Mouse (Mus musculus): Measurements from ENCODE around the gene Plppr4. TPM values are rescaled to one million over a fixed set of nuclear protein-coding genes. Genes with fewer than 3 reads are reported as not detected.

Gene Plppr4
- polyA plus RNA-seq, 1 experiment from 2014 or later, result 1.1 TPM

GRCm38 (mm10) chr3:117319671-117320070 is 41.0 kb downstream of the Plppr4 start:
- Histone ChIP-seq H3K4me3 (replicated peaks) (no peak overlapping the region), H3K27me3 (no peaks in the 10 kb centered on the region), H3K4me2 (no peak overlapping the region), H3K9ac (no peak overlapping the region), H3K9me3 (replicated peaks) (no peaks in the 10 kb centered on the region), H3K27ac (no peak overlapping the region), H3K36me3 (no peaks in the 10 kb centered on the region), H3K4me1 (no peaks in the 10 kb centered on the region)
- 72% methylated on average over 3 of the region's 3 CpGs for WGBS
- ATAC-seq (replicated peaks; ENCODE audit: low FRiP score), result no peak

- Histone ChIP-seq H3K27me3 (no peaks in the 10 kb centered on the region), H3K9ac (no peak overlapping the region), H3K4me2 (no peak overlapping the region), H3K36me3 (no peaks in the 10 kb centered on the region), H3K4me3 (replicated peaks) (no peak overlapping the region), H3K9me3 (replicated peaks) (no peaks in the 10 kb centered on the region), H3K27ac (no peak overlapping the region), H3K4me1 (no peaks in the 10 kb centered on the region)
- WGBS, result 84% methylated on average over 4 of the region's 4 CpGs
- ATAC-seq (replicated peaks; ENCODE audit: low FRiP score), result no peak
These were observed 47.3 kb downstream of the Plppr4 start for GRCm38 (mm10) chr3:117313339-117313738.

- no peak for ATAC-seq (replicated peaks; ENCODE audit: low FRiP score)
- Histone ChIP-seq H3K9me3 (replicated peaks) (no peaks in the 10 kb centered on the region), H3K27me3 (no peaks in the 10 kb centered on the region), H3K4me2 (no peak overlapping the region), H3K4me3 (replicated peaks) (no peak overlapping the region), H3K36me3 (no peaks in the 10 kb centered on the region), H3K27ac (no peak overlapping the region), H3K9ac (no peak overlapping the region), H3K4me1 (no peaks in the 10 kb centered on the region)
- 92% methylated on average over 7 of the region's 7 CpGs for WGBS
These were observed 48.6 kb downstream of the Plppr4 start for GRCm38 (mm10) chr3:117312097-117312496.

GRCm38 (mm10) chr3:117310801-117311368 is 49.8 kb downstream of the Plppr4 start:
- Histone ChIP-seq H3K4me1 (no peaks in the 10 kb centered on the region), H3K4me3 (replicated peaks) (no peak overlapping the region), H3K9me3 (replicated peaks) (no peaks in the 10 kb centered on the region), H3K4me2 (no peak overlapping the region), H3K27ac (no peak overlapping the region), H3K27me3 (no peaks in the 10 kb centered on the region), H3K9ac (no peak overlapping the region), H3K36me3 (no peaks in the 10 kb centered on the region)
- no peak for ATAC-seq (replicated peaks; ENCODE audit: low FRiP score)
- WGBS, result 86% methylated on average over 2 of the region's 2 CpGs

- WGBS, result 95% methylated on average over 3 of the region's 3 CpGs
- no peaks in the 10 kb centered on the region for H3K27me3 ChIP-seq
- H3K4me3 ChIP-seq (replicated peaks), result no peak overlapping the region
- ATAC-seq (replicated peaks; ENCODE audit: low FRiP score), result no peak
- no peaks in the 10 kb centered on the region for H3K9me3 ChIP-seq (replicated peaks)
- no peak overlapping the region for H3K27ac ChIP-seq
- no peak overlapping the region for H3K9ac ChIP-seq
- no peaks in the 10 kb centered on the region for H3K36me3 ChIP-seq
- no peaks in the 10 kb centered on the region for H3K4me1 ChIP-seq
- H3K4me2 ChIP-seq, result no peak overlapping the region
These were observed 51.1 kb downstream of the Plppr4 start for GRCm38 (mm10) chr3:117309580-117309910.

GRCm38 (mm10) chr3:117308895-117309579 is 51.6 kb downstream of the Plppr4 start:
- no peak overlapping the region for H3K9ac ChIP-seq
- no peaks in the 10 kb centered on the region for H3K4me1 ChIP-seq
- WGBS, result 89% methylated on average over 3 of the region's 3 CpGs
- ATAC-seq (replicated peaks; ENCODE audit: low FRiP score), result no peak
- H3K27me3 ChIP-seq, result no peaks in the 10 kb centered on the region
- H3K9me3 ChIP-seq (replicated peaks), result no peaks in the 10 kb centered on the region
- H3K27ac ChIP-seq, result no peak overlapping the region
- no peak overlapping the region for H3K4me2 ChIP-seq
- H3K36me3 ChIP-seq, result no peaks in the 10 kb centered on the region
- H3K4me3 ChIP-seq (replicated peaks), result no peak overlapping the region

- ATAC-seq (replicated peaks; ENCODE audit: low FRiP score), result no peak
- Histone ChIP-seq H3K27me3 (no peaks in the 10 kb centered on the region), H3K36me3 (no peaks in the 10 kb centered on the region)
These were observed 53.1 kb downstream of the Plppr4 start for GRCm38 (mm10) chr3:117307555-117307954.

GRCm38 (mm10) chr3:117304037-117304436 is 56.6 kb downstream of the Plppr4 start:
- Histone ChIP-seq H3K4me1 (no peaks in the 10 kb centered on the region), H3K9ac (no peak overlapping the region), H3K27ac (no peak overlapping the region), H3K4me2 (no peak overlapping the region), H3K9me3 (replicated peaks) (no peaks in the 10 kb centered on the region), H3K36me3 (no peaks in the 10 kb centered on the region), H3K4me3 (replicated peaks) (no peak overlapping the region), H3K27me3 (no peaks in the 10 kb centered on the region)
- no peak for ATAC-seq (replicated peaks; ENCODE audit: low FRiP score)
- WGBS, result 88% methylated on average over 2 of the region's 2 CpGs

More at GRCm38 (mm10) chr3:117307555-117307954, 53.1 kb downstream of the Plppr4 start:
- Histone ChIP-seq H3K4me1 (no peaks in the 10 kb centered on the region), H3K4me3 (replicated peaks) (no peak overlapping the region), H3K9ac (no peak overlapping the region), H3K9me3 (replicated peaks) (no peaks in the 10 kb centered on the region), H3K4me2 (no peak overlapping the region), H3K27ac (no peak overlapping the region)
- 89% methylated on average over 4 of the region's 4 CpGs for WGBS

- Histone ChIP-seq H3K9ac (no peak overlapping the region), H3K4me3 (replicated peaks) (no peak overlapping the region), H3K9me3 (replicated peaks) (no peaks in the 10 kb centered on the region), H3K36me3 (no peaks in the 10 kb centered on the region), H3K27me3 (no peaks in the 10 kb centered on the region), H3K27ac (no peak overlapping the region), H3K4me2 (no peak overlapping the region), H3K4me1 (no peaks in the 10 kb centered on the region)
- WGBS, result 82% methylated on average over 1 of the region's 1 CpGs
- ATAC-seq (replicated peaks; ENCODE audit: low FRiP score), result no peak
These were observed 59.9 kb downstream of the Plppr4 start for GRCm38 (mm10) chr3:117300735-117301271.

GRCm38 (mm10) chr3:117297735-117298134 is 62.9 kb downstream of the Plppr4 start:
- Histone ChIP-seq H3K9me3 (replicated peaks) (no peaks in the 10 kb centered on the region), H3K4me1 (no peaks in the 10 kb centered on the region), H3K27ac (no peak overlapping the region), H3K27me3 (no peaks in the 10 kb centered on the region), H3K4me2 (no peak overlapping the region), H3K9ac (no peak overlapping the region), H3K36me3 (no peaks in the 10 kb centered on the region), H3K4me3 (replicated peaks) (no peak overlapping the region)
- WGBS, result 88% methylated on average over 1 of the region's 1 CpGs
- no peak for ATAC-seq (replicated peaks; ENCODE audit: low FRiP score)

GRCm38 (mm10) chr3:117294308-117294925 is 66.3 kb downstream of the Plppr4 start:
- H3K4me1 ChIP-seq, result no peaks in the 10 kb centered on the region
- no peaks in the 10 kb centered on the region for H3K36me3 ChIP-seq
- no peak overlapping the region for H3K4me3 ChIP-seq (replicated peaks)
- H3K4me2 ChIP-seq, result no peak overlapping the region
- H3K9me3 ChIP-seq (replicated peaks), result no peaks in the 10 kb centered on the region
- WGBS, result 87% methylated on average over 2 of the region's 2 CpGs
- H3K27me3 ChIP-seq, result no peaks in the 10 kb centered on the region
- H3K27ac ChIP-seq, result no peak overlapping the region
- H3K9ac ChIP-seq, result no peak overlapping the region
- ATAC-seq (replicated peaks; ENCODE audit: low FRiP score), result no peak

Data from kidney, embryonic 15.5 days (tissue).